Mouse (Mus musculus): ENCODE data around the gene Cpb1. TPM values are rescaled to one million over a fixed set of nuclear protein-coding genes. Genes with fewer than 3 reads are reported as not detected.

The Cpb1 gene
- polyA plus RNA-seq, 1 experiment from 2014 or later, result 2.9 TPM

GRCm38 (mm10) chr3:20281796-20282195 lies 6.3 kb upstream of the Cpb1 start:
- H3K4me2 ChIP-seq (ENCODE audit: low read length), result no peak overlapping the region
- no peak for ATAC-seq (replicated peaks; ENCODE audit: low FRiP score, low TSS enrichment, low read depth)
- no peak for DNase-seq (ENCODE audit: low spot score)
- no peaks in the 10 kb centered on the region for H3K36me3 ChIP-seq (ENCODE audit: control insufficient read depth, insufficient read depth, low read length)
- WGBS, result 57% methylated on average over 1 of the region's 1 CpGs
- H3K9ac ChIP-seq (ENCODE audit: low read length), result no peak overlapping the region
- H3K4me1 ChIP-seq (replicated peaks; ENCODE audit: control insufficient read depth, insufficient read depth, low read length), result no peaks in the 10 kb centered on the region
- H3K4me3 ChIP-seq (ENCODE audit: low read depth, low read length), result no peak overlapping the region
- H3K27me3 ChIP-seq (replicated peaks; ENCODE audit: control insufficient read depth, insufficient read depth, low read length), result no peaks in the 10 kb centered on the region
- no peaks in the 10 kb centered on the region for H3K9me3 ChIP-seq (ENCODE audit: control insufficient read depth, low read length)
- no peak overlapping the region for H3K27ac ChIP-seq (ENCODE audit: low read depth)

- 27% methylated on average over 9 of the region's 9 CpGs for WGBS
- no peaks in the 10 kb centered on the region for H3K4me1 ChIP-seq (replicated peaks; ENCODE audit: control insufficient read depth, insufficient read depth, low read length)
- no peaks in the 10 kb centered on the region for H3K27me3 ChIP-seq (replicated peaks; ENCODE audit: control insufficient read depth, insufficient read depth, low read length)
- DNase-seq (ENCODE audit: low spot score) (no peak), ATAC-seq (replicated peaks; ENCODE audit: low FRiP score, low TSS enrichment, low read depth) (no peak)
- no peak overlapping the region for H3K27ac ChIP-seq (ENCODE audit: low read depth)
- no peaks in the 10 kb centered on the region for H3K36me3 ChIP-seq (ENCODE audit: control insufficient read depth, insufficient read depth, low read length)
- no peak overlapping the region for H3K4me3 ChIP-seq (ENCODE audit: low read depth, low read length)
- no peak overlapping the region for H3K4me2 ChIP-seq (ENCODE audit: low read length)
- H3K9ac ChIP-seq (ENCODE audit: low read length), result no peak overlapping the region
- no peaks in the 10 kb centered on the region for H3K9me3 ChIP-seq (ENCODE audit: control insufficient read depth, low read length)
Observed at GRCm38 (mm10) chr3:20254566-20255479, 20.7 kb downstream of the Cpb1 start.

DNA sequence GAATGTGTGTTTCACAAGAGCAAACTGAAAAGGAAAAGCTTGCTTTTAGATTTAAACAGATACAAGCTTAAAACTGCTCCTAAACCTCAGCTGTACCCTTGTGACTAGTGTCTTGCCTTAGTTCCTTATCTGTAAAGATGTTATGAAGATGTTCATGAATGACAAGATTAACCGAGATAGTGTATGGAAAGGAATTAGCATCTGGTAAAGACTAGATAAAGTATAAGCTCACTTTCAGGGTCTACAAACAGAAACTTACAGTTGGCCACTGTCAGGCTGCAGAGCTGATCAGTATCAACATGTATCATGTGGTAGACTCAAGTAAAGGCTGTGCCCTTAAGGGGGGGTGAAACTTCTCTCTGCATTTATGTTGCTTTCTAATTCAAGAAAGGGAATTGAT lies 31.6 kb downstream of the Cpb1 start:
- no peaks in the 10 kb centered on the region for H3K4me1 ChIP-seq (replicated peaks; ENCODE audit: control insufficient read depth, insufficient read depth, low read length)
- no peaks in the 10 kb centered on the region for H3K27me3 ChIP-seq (replicated peaks; ENCODE audit: control insufficient read depth, insufficient read depth, low read length)
- no peaks in the 10 kb centered on the region for H3K36me3 ChIP-seq (ENCODE audit: control insufficient read depth, insufficient read depth, low read length)
- no peaks in the 10 kb centered on the region for H3K9me3 ChIP-seq (ENCODE audit: control insufficient read depth, low read length)
- ATAC-seq (replicated peaks; ENCODE audit: low FRiP score, low TSS enrichment, low read depth) (no peak), DNase-seq (ENCODE audit: low spot score) (no peak)
- no peak overlapping the region for H3K27ac ChIP-seq (ENCODE audit: low read depth)
- no peak overlapping the region for H3K4me3 ChIP-seq (ENCODE audit: low read depth, low read length)
- H3K4me2 ChIP-seq (ENCODE audit: low read length), result no peak overlapping the region
- 89% methylated on average over 1 of the region's 1 CpGs for WGBS
- H3K9ac ChIP-seq (ENCODE audit: low read length), result no peak overlapping the region

DNA sequence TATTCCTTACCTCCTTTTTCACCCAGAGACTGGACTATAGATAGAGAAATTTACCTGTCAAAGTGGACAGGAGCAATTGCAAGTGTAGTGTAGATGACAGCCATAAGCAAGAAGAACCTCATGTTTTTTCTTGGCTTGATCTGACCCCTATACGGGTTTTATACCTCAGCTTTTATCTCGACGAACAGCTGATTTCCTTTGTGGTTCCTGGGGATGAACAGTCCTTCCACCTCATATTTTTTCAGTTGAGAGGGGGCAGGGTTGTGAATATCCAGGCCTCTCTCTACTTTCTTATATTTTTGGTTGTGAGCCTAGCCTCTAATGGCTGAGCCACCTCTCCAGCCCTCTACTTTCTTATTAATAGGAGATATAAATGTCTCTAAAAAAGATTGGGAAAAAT lies 33.5 kb downstream of the Cpb1 start, which contains the start of gene Cpa3:
Gene Cpa3 (minus strand): TSS at position 132 of the 400 bp plus-strand sequence.
- DNase-seq (ENCODE audit: low spot score), result no peak
- Histone ChIP-seq H3K4me1 (replicated peaks; ENCODE audit: control insufficient read depth, insufficient read depth, low read length) (no peaks in the 10 kb centered on the region), H3K27me3 (replicated peaks; ENCODE audit: control insufficient read depth, insufficient read depth, low read length) (no peaks in the 10 kb centered on the region), H3K9me3 (ENCODE audit: control insufficient read depth, low read length) (no peaks in the 10 kb centered on the region), H3K9ac (ENCODE audit: low read length) (no peak within 1 kb of the TSS), H3K27ac (ENCODE audit: low read depth) (no peak within 1 kb of the TSS), H3K4me2 (ENCODE audit: low read length) (no peak within 1 kb of the TSS), H3K36me3 (ENCODE audit: control insufficient read depth, insufficient read depth, low read length) (no peaks in the 10 kb centered on the region), H3K4me3 (ENCODE audit: low read depth, low read length) (no peak within 1 kb of the TSS)
- ATAC-seq (replicated peaks; ENCODE audit: low FRiP score, low TSS enrichment, low read depth), result no peak
- 80% methylated on average over 3 of the region's 3 CpGs for WGBS

GRCm38 (mm10) chr3:20239741-20240140 lies 35.8 kb downstream of the Cpb1 start:
- Histone ChIP-seq H3K36me3 (ENCODE audit: control insufficient read depth, insufficient read depth, low read length) (no peaks in the 10 kb centered on the region), H3K27me3 (replicated peaks; ENCODE audit: control insufficient read depth, insufficient read depth, low read length) (no peaks in the 10 kb centered on the region), H3K4me1 (replicated peaks; ENCODE audit: control insufficient read depth, insufficient read depth, low read length) (no peaks in the 10 kb centered on the region), H3K9ac (ENCODE audit: low read length) (no peak overlapping the region), H3K9me3 (ENCODE audit: control insufficient read depth, low read length) (no peaks in the 10 kb centered on the region), H3K27ac (ENCODE audit: low read depth) (no peak overlapping the region), H3K4me2 (ENCODE audit: low read length) (no peak overlapping the region), H3K4me3 (ENCODE audit: low read depth, low read length) (no peak overlapping the region)
- DNase-seq (ENCODE audit: low spot score), result no peak
- WGBS, result 84% methylated on average over 3 of the region's 3 CpGs
- no peak for ATAC-seq (replicated peaks; ENCODE audit: low FRiP score, low TSS enrichment, low read depth)

DNA sequence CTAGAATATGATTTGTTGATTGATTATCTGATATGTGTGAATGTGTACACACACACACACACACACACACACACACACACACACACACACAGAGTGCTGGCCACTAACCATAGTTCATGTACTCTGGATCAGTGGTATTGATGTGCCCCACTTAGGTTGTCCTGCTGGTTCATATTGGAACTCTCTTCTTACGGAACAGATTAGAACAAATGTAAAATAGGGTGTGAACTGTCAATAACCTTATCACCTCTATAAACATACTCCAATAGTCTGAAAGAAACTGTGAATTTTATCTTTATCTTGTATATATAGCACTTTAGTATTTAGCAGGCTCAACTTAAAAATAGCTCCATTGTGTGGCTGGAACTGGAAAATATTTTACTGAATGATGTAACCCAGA lies 38.6 kb downstream of the Cpb1 start:
- H3K4me2 ChIP-seq (ENCODE audit: low read length), result no peak overlapping the region
- peak; percentile 40; the same call in 1 of the 2 replicates for ATAC-seq (replicated peaks; ENCODE audit: low FRiP score, low TSS enrichment, low read depth)
- H3K4me1 ChIP-seq (replicated peaks; ENCODE audit: control insufficient read depth, insufficient read depth, low read length), result no peaks in the 10 kb centered on the region
- no peak overlapping the region for H3K27ac ChIP-seq (ENCODE audit: low read depth)
- H3K4me3 ChIP-seq (ENCODE audit: low read depth, low read length), result no peak overlapping the region
- no peaks in the 10 kb centered on the region for H3K27me3 ChIP-seq (replicated peaks; ENCODE audit: control insufficient read depth, insufficient read depth, low read length)
- DNase-seq (ENCODE audit: low spot score), result no peak
- H3K9me3 ChIP-seq (ENCODE audit: control insufficient read depth, low read length), result no peaks in the 10 kb centered on the region
- WGBS, result 35% methylated on average over 1 of the region's 1 CpGs
- H3K9ac ChIP-seq (ENCODE audit: low read length), result no peak overlapping the region
- H3K36me3 ChIP-seq (ENCODE audit: control insufficient read depth, insufficient read depth, low read length), result no peaks in the 10 kb centered on the region

- no peak for DNase-seq (ENCODE audit: low spot score)
- Histone ChIP-seq H3K4me3 (ENCODE audit: low read depth, low read length) (no peak overlapping the region), H3K27ac (ENCODE audit: low read depth) (no peak overlapping the region), H3K27me3 (replicated peaks; ENCODE audit: control insufficient read depth, insufficient read depth, low read length) (no peaks in the 10 kb centered on the region), H3K4me2 (ENCODE audit: low read length) (no peak overlapping the region), H3K9me3 (ENCODE audit: control insufficient read depth, low read length) (no peaks in the 10 kb centered on the region), H3K36me3 (ENCODE audit: control insufficient read depth, insufficient read depth, low read length) (no peaks in the 10 kb centered on the region), H3K9ac (ENCODE audit: low read length) (no peak overlapping the region), H3K4me1 (replicated peaks; ENCODE audit: control insufficient read depth, insufficient read depth, low read length) (no peaks in the 10 kb centered on the region)
- no peak for ATAC-seq (replicated peaks; ENCODE audit: low FRiP score, low TSS enrichment, low read depth)
- WGBS, result 83% methylated on average over 1 of the region's 1 CpGs
Observed at GRCm38 (mm10) chr3:20229027-20229426, 46.5 kb downstream of the Cpb1 start.

GRCm38 (mm10) chr3:20225429-20225828 lies 50.1 kb downstream of the Cpb1 start:
- no peaks in the 10 kb centered on the region for H3K9me3 ChIP-seq (ENCODE audit: control insufficient read depth, low read length)
- 79% methylated on average over 2 of the region's 2 CpGs for WGBS

More at GRCm38 (mm10) chr3:20225429-20225828, 50.1 kb downstream of the Cpb1 start:
- no peak for ATAC-seq (replicated peaks; ENCODE audit: low FRiP score, low TSS enrichment, low read depth)
- H3K4me2 ChIP-seq (ENCODE audit: low read length), result no peak overlapping the region
- no peaks in the 10 kb centered on the region for H3K36me3 ChIP-seq (ENCODE audit: control insufficient read depth, insufficient read depth, low read length)
- H3K9ac ChIP-seq (ENCODE audit: low read length), result no peak overlapping the region
- H3K4me3 ChIP-seq (ENCODE audit: low read depth, low read length), result no peak overlapping the region
- no peak for DNase-seq (ENCODE audit: low spot score)
- no peaks in the 10 kb centered on the region for H3K4me1 ChIP-seq (replicated peaks; ENCODE audit: control insufficient read depth, insufficient read depth, low read length)
- no peaks in the 10 kb centered on the region for H3K27me3 ChIP-seq (replicated peaks; ENCODE audit: control insufficient read depth, insufficient read depth, low read length)
- H3K27ac ChIP-seq (ENCODE audit: low read depth), result no peak overlapping the region

Data from intestine, embryonic 14.5 days (tissue).